Mouse (Mus musculus) small intestine, adult 2 months (tissue): ENCODE results near the gene Kcnk3. TPM values are rescaled to one million over a fixed set of nuclear protein-coding genes. Genes with fewer than 3 reads are reported as not detected.

ENCODE experiments used
- H3K27ac ChIP-seq: fragments of 200-500 bp; 2 replicates; pipeline ENCODE4 v1.5.1; 2012; ENCODE audit warnings: low read depth, low read length, control low read depth, inconsistent platforms; ENCODE audit not compliant: insufficient read depth
- H3K27me3 ChIP-seq: fragments of 200-500 bp; 2 replicates; pipeline ENCODE4 v1.6.1; 2012; ENCODE audit warnings: mild to moderate bottlenecking, moderate library complexity, low read length, inconsistent platforms; ENCODE audit not compliant: control insufficient read depth, insufficient read depth
- H3K36me3 ChIP-seq: fragments of 200-500 bp; 2 replicates; pipeline ENCODE4 v1.6.1; 2012; ENCODE audit warnings: mild to moderate bottlenecking, low read length, control low read depth, inconsistent platforms; ENCODE audit not compliant: control insufficient read depth, insufficient read depth
- H3K4me1 ChIP-seq: fragments of 200-500 bp; 2 replicates; pipeline ENCODE4 v1.6.1; 2012; ENCODE audit warnings: low read length, inconsistent platforms, mixed read lengths; ENCODE audit not compliant: control insufficient read depth, insufficient read depth, insufficient read length
- H3K4me3 ChIP-seq: fragments of 200-500 bp; 2 replicates; pipeline ENCODE4 v1.5.1; 2012; ENCODE audit warnings: low read depth, mild to moderate bottlenecking, control low read depth, inconsistent platforms, low read length, moderate library complexity
- CTCF ChIP-seq: fragments of 200-500 bp; IDR thresholded peaks from 2 replicates; pipeline ENCODE4 v1.5.1; 2012; ENCODE audit warnings: low read depth, mild to moderate bottlenecking, control low read depth, inconsistent platforms, low read length, moderate library complexity, mixed read lengths; ENCODE audit not compliant: insufficient replicate concordance, insufficient read length; ENCODE audit errors: extremely low read depth
- POLR2A ChIP-seq: fragments of 200-500 bp; IDR thresholded peaks from 2 replicates; pipeline ENCODE4 v1.6.1; 2012; ENCODE audit warnings: low read depth, mild to moderate bottlenecking, control low read depth, inconsistent platforms, low read length, moderate library complexity
- WGBS: fragments of 180-500 bp; shearing (Covaris S2); methylation state at CpG from one replicate; pipeline ENCODE4 v1.1.7; 2018; 5-methylcytosine and 5-hydroxymethylcytosine counted together
- polyA plus RNA-seq: library from polyadenylated mRNA; depleted of rRNA; stranded (reverse); fragments of >200 nt; gene quantifications from 2 replicates; pipeline ENCODE4 v1.2.3, GENCODE M21; 2012

The Kcnk3 gene
- polyA plus RNA-seq, 1 experiment, result 15.9 TPM

GRCm38 (mm10) chr5:30605649-30606048 is 17.7 kb downstream of the Kcnk3 start:
- no peaks in the 10 kb centered on the region for H3K36me3 ChIP-seq
- 58% methylated on average over 6 of the region's 6 CpGs for WGBS
- H3K27me3 ChIP-seq, result no peaks in the 10 kb centered on the region
- no peak overlapping the region for H3K4me3 ChIP-seq
- TF ChIP-seq POLR2A, result no peak
- no peak for TF ChIP-seq CTCF
- no peaks in the 10 kb centered on the region for H3K4me1 ChIP-seq
- no peak overlapping the region for H3K27ac ChIP-seq

GRCm38 (mm10) chr5:30606424-30607073 is 18.6 kb downstream of the Kcnk3 start:
- Histone ChIP-seq H3K27me3 (no peaks in the 10 kb centered on the region), H3K4me3 (no peak overlapping the region), H3K27ac (no peak overlapping the region), H3K4me1 (no peaks in the 10 kb centered on the region), H3K36me3 (no peaks in the 10 kb centered on the region)
- WGBS, result 58% methylated on average over 16 of the region's 16 CpGs
- TF ChIP-seq POLR2A (no peak), CTCF (no peak)

- Histone ChIP-seq H3K4me1 (peaks cover under 1% of the 10 kb centered on the region; the same call in 1 of the 2 replicates), H3K4me3 (no peak overlapping the region), H3K27me3 (no peaks in the 10 kb centered on the region), H3K27ac (no peak overlapping the region), H3K36me3 (no peaks in the 10 kb centered on the region)
- WGBS, result 85% methylated on average over 7 of the region's 7 CpGs
- no peak for TF ChIP-seq CTCF
- TF ChIP-seq POLR2A, result no peak
Measured at GRCm38 (mm10) chr5:30609094-30609493, 21.1 kb downstream of the Kcnk3 start.

- TF ChIP-seq POLR2A, result no peak
- no peak for TF ChIP-seq CTCF
- H3K4me3 ChIP-seq, result no peak overlapping the region
- H3K27me3 ChIP-seq, result no peaks in the 10 kb centered on the region
- H3K27ac ChIP-seq, result no peak overlapping the region
- H3K36me3 ChIP-seq, result no peaks in the 10 kb centered on the region
- WGBS, result 74% methylated on average over 8 of the region's 8 CpGs
- peaks cover 3% of the 10 kb centered on the region; the same call in 1 of the 2 replicates for H3K4me1 ChIP-seq
Measured at GRCm38 (mm10) chr5:30609918-30610645, 22.1 kb downstream of the Kcnk3 start.

- Histone ChIP-seq H3K36me3 (no peaks in the 10 kb centered on the region), H3K27me3 (no peaks in the 10 kb centered on the region), H3K27ac (no peak overlapping the region), H3K4me1 (peaks cover 8% of the 10 kb centered on the region), H3K4me3 (no peak overlapping the region)
- 65% methylated on average over 1 of the region's 1 CpGs for whole genome bisulfite sequencing
- TF ChIP-seq POLR2A (no peak), CTCF (no peak)
Measured at GRCm38 (mm10) chr5:30611091-30611490, 23.1 kb downstream of the Kcnk3 start.

DNA sequence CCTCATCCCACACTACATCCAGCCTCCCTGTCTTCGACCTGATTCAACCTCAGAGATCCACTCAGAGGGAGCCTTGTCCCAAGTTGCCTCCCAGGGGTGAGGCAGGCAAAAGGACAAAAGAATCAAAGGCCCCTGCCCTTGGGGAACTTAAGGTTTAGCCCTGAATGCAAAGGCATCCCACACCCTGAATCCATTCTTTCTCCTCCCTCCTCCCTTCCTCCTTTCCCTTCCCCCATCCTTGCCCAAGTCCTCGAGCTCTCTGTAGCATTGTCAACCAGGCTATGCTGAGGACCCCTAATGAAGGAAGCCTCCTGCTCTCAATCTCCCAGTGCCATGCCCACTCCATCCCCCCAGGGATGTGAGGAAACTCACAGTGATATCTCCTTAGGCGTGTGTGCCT is 23.7 kb downstream of the Kcnk3 start:
- Histone ChIP-seq H3K36me3 (no peaks in the 10 kb centered on the region), H3K4me3 (no peak overlapping the region), H3K27me3 (no peaks in the 10 kb centered on the region), H3K4me1 (peaks cover 10% of the 10 kb centered on the region), H3K27ac (no peak overlapping the region)
- TF ChIP-seq POLR2A (no peak), CTCF (no peak)
- 49% methylated on average over 3 of the region's 3 CpGs for WGBS

DNA sequence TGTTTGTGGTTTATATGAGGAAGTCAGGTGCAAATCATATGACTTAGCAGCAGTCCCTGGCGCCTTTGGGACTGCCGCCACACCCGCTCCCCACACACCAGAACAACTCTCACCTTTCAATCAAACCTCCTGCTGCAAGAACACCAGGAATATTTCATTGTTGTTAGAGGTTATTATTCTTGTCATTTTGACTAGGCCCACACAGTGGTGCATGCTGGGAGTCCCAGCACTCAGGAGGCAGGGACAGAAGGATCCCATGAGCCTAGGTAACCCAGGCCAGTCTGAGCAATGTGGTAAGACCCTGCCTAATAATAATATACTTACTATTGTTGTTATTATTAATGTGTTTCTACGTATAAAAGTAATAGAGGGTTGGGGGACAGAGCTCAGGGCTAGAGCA is 24.6 kb downstream of the Kcnk3 start:
- H3K4me1 ChIP-seq, result peaks cover 10% of the 10 kb centered on the region
- no peaks in the 10 kb centered on the region for H3K27me3 ChIP-seq
- H3K36me3 ChIP-seq, result no peaks in the 10 kb centered on the region
- no peak for TF ChIP-seq POLR2A
- TF ChIP-seq CTCF, result no peak
- H3K27ac ChIP-seq, result no peak overlapping the region
- no peak overlapping the region for H3K4me3 ChIP-seq
- WGBS, result 46% methylated on average over 4 of the region's 4 CpGs

DNA sequence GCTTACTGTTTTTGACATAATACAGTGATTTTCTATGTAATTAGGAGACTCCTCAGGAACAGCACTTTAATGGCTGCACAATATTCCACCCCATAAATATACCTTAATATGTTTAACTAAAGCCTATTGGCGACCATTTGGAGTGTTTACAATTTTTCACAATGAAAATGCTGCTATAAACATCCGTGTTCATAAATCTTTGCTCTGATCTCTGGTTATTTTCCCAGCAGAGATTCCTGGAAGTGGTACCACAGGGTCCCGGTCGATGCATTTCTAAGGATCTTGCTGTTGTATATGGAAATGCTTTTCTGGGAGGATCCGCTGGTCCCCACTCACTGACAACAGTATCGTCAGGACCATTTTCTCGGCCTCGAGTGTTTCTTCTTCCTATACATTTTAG is 25.3 kb downstream of the Kcnk3 start:
- Histone ChIP-seq H3K36me3 (no peaks in the 10 kb centered on the region), H3K4me3 (no peak overlapping the region), H3K27ac (no peak overlapping the region), H3K4me1 (peaks cover 14% of the 10 kb centered on the region), H3K27me3 (no peaks in the 10 kb centered on the region)
- WGBS, result 80% methylated on average over 8 of the region's 8 CpGs
- TF ChIP-seq CTCF, result no peak
- TF ChIP-seq POLR2A, result no peak
